Mouse (Mus musculus): ENCODE data around the gene Gde1.
A peak's percentile ranks its signal among the peaks of the same experiment; 100 is the strongest.

GRCm38 (mm10) chr7:118706488-118706887 is 910 bp upstream of the Gde1 start:
- TF ChIP-seq CTCF (IDR thresholded peaks at IDR 0.05), result no peak
- TF ChIP-seq EP300 (IDR thresholded peaks at IDR 0.05), result peak; percentile 70

Data from lung, postnatal 0 days (tissue).